Comparison of ENCODE assay signal across 8 mouse cellular contexts in the genomic region with DNA sequence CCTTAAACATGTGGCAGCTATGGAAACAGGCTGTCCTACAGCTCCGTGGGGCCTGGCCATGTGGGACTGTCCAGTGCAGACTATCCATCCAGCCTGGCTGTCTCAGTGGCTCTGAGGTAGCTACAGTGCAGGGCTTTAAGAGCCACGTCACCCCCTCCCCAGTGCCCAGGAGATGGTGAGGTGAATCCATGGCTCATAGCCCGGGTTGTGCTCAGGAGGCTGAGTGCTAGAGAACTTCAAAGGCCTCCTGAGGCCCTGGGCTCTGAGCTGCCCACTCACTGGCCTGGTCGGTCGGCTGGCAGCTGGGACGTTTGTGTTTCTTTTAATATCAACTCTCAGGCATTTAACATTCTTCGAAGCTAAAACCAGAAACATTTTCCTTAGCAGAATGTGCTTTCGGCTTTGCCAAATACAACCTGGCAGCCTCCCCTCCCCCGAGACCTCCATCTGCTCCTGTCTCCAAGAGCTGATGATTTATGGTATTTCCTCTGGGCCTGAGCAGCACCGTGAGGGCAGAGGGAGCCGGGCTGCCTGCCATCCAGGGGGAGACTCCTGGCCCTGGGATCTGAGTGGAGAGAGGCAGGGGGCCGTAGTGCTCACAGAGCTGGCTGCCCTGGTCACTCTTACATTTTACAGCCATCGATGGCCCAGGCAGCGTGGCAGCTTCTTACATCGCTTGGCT. TPM values are rescaled to one million over a fixed set of nuclear protein-coding genes. Genes with fewer than 3 reads are reported as not detected.
DNase-seq lines count a peak whose midpoint lies in the region; ATAC-seq lines count a peak whose summit lies in the region.
"Had no signal": no experiment of that assay in that cellular context is flagged by ENCODE, and none has a peak within 500 bp of the region (broad histone marks: within the 10 kb centered on the region; RNA-seq: fewer than 3 reads in every experiment).

No protein-coding gene starts in this region.

- no peak overlapping the region for H3K4me3 ChIP-seq in embryonic facial prominence, embryonic 13.5 days
- H3K4me3 ChIP-seq: megakaryocyte, embryonic 14.5 days had no signal

- intact Hi-C loops in left cerebral cortex, postnatal 4 days (cut with DNase I): no loop called here

- DNase-seq in cerebellum, adult 11 months: peak; percentile 47
- DNase-seq in heart, adult 11 months: peak; percentile 96
- peak; percentile 31 to 40 for DNase-seq in kidney, adult 8-10 months
- DNase-seq in left cerebral cortex, postnatal 4 days: peak; percentile 86
- peak; percentile 43 for DNase-seq in retina, embryonic 14.5 days (ENCODE audit: low spot score)
- no peak for DNase-seq in c-Kit-positive CD71-positive TER-119-positive erythroid progenitor cells, embryonic 14.5 days (ENCODE audit: low spot score)

- H3K9ac ChIP-seq in embryonic facial prominence, embryonic 13.5 days: peak overlapping the region; percentile 57; the same call in 1 of the 2 replicates

- peak overlapping the region; percentile 79 for H3K27ac ChIP-seq in embryonic facial prominence, embryonic 13.5 days

- 47% methylated on average over 15 of the region's 15 CpGs for WGBS in embryonic facial prominence, embryonic 13.5 days

- no peak for ATAC-seq in embryonic facial prominence, embryonic 13.5 days (ENCODE audit: insufficient number of reproducible peaks, insufficient read depth, low FRiP score, low TSS enrichment, low read depth)

- no peaks in the 10 kb centered on the region for H3K9me3 ChIP-seq in embryonic facial prominence, embryonic 13.5 days
- H3K9me3 ChIP-seq: megakaryocyte, embryonic 14.5 days had no signal

- no peaks in the 10 kb centered on the region for H3K27me3 ChIP-seq in embryonic facial prominence, embryonic 13.5 days

- no peak overlapping the region for H3K4me2 ChIP-seq in embryonic facial prominence, embryonic 13.5 days

- H3K36me3 ChIP-seq in embryonic facial prominence, embryonic 13.5 days: peaks cover 53% of the 10 kb centered on the region

- H3K4me1 ChIP-seq in embryonic facial prominence, embryonic 13.5 days: peaks cover 53% of the 10 kb centered on the region

RNA-seq across cellular contexts. Expression of a gene that starts 42.9 kb away (rescaled TPM):
- 111 and 130 TPM in 2 replicates for polyA plus RNA-seq in embryonic facial prominence, embryonic 13.5 days (2015; fragmentation: Nextera tagmentation; extraction: Ambion mirVana)
- 10 to 100 TPM; 34.1 to 38.0 TPM for total RNA-seq in left cerebral cortex, postnatal 4 days (2021)

RNA-seq across cellular contexts. Expression of a gene that starts 50.7 kb away (rescaled TPM):
- 76.8 and 77.6 TPM in 2 replicates for polyA plus RNA-seq in embryonic facial prominence, embryonic 13.5 days (2015; fragmentation: Nextera tagmentation; extraction: Ambion mirVana)
- 10 to 100 TPM; 12.4 to 15.7 TPM for total RNA-seq in left cerebral cortex, postnatal 4 days (2021)
